Mouse (Mus musculus): ENCODE measurements at regions not wholly inside any gene's neighbourhood (a gene's known extent, or its start where the extent isn't known, plus 50 kb on each side); places are given as distances from the start of the nearest gene placed in this dataset.

- TF ChIP-seq CTCF (IDR thresholded peaks at IDR 0.05; ENCODE audit: low read depth, low read length) (no peak), GATA1 (IDR thresholded peaks at IDR 0.05; ENCODE audit: borderline replicate concordance, low read length) (no peak)
Observed at GRCm38 (mm10) chrX:142535540-142535939, 145.2 kb upstream of the Acsl4 start.
